Mouse (Mus musculus) hindbrain, embryonic 15.5 days (tissue): ENCODE data around the gene Defb22. TPM values are rescaled to one million over a fixed set of nuclear protein-coding genes. Genes with fewer than 3 reads are reported as not detected.

ENCODE experiments used
- ATAC-seq: fragments of 200-750 bp; cut with Nextera tagmentation; 2 replicates; pipeline ENCODE4 v1.8.0; 2017; ENCODE audit warnings: low read depth, moderate number of reproducible peaks, moderate TSS enrichment; ENCODE audit not compliant: low FRiP score
- H3K27ac ChIP-seq: fragments of 300-500 bp; sonication (generic); replicated peaks from 2 replicates; pipeline ENCODE4 v1.5.1; 2015; ENCODE audit warnings: mild to moderate bottlenecking, inconsistent platforms
- H3K27me3 ChIP-seq: fragments of 300-500 bp; sonication (generic); 2 replicates; pipeline ENCODE4 v1.6.1; 2015; ENCODE audit warnings: control low read depth, inconsistent platforms
- H3K36me3 ChIP-seq: fragments of 300-500 bp; sonication (generic); 2 replicates; pipeline ENCODE4 v1.6.1; 2015; ENCODE audit warnings: control low read depth, inconsistent platforms
- H3K4me1 ChIP-seq: fragments of 300-500 bp; sonication (generic); replicated peaks from 2 replicates; pipeline ENCODE4 v1.6.1; 2015; ENCODE audit warnings: control low read depth, inconsistent platforms
- H3K4me2 ChIP-seq: fragments of 300-500 bp; sonication (generic); 2 replicates; pipeline ENCODE4 v1.6.1; 2015; ENCODE audit warnings: moderate library complexity, mild to moderate bottlenecking, inconsistent platforms
- H3K4me3 ChIP-seq: fragments of 300-500 bp; sonication (generic); 2 replicates; pipeline ENCODE4 v1.5.1; 2015; ENCODE audit warnings: mild to moderate bottlenecking, inconsistent platforms
- H3K9ac ChIP-seq: fragments of 300-500 bp; sonication (generic); 2 replicates; pipeline ENCODE4 v1.6.1; 2015; ENCODE audit warnings: inconsistent platforms
- H3K9me3 ChIP-seq: fragments of 300-500 bp; sonication (generic); 2 replicates; pipeline ENCODE4 v1.6.1; 2016; ENCODE audit warnings: control low read depth, inconsistent platforms
- WGBS: fragments of 180-500 bp; shearing (Covaris S2); methylation state at CpG from one replicate; pipeline ENCODE4 v1.1.7; 2015; 5-methylcytosine and 5-hydroxymethylcytosine counted together
- polyA plus RNA-seq: library from polyadenylated mRNA; unstranded; fragments of >200 nt; fragmentation: Nextera tagmentation; extraction: Ambion mirVana; gene quantifications from 2 replicates; pipeline ENCODE4 v1.2.1, GENCODE M21; 2015

Defb22 gene
- polyA plus RNA-seq = not detected in 2 replicates

DNA sequence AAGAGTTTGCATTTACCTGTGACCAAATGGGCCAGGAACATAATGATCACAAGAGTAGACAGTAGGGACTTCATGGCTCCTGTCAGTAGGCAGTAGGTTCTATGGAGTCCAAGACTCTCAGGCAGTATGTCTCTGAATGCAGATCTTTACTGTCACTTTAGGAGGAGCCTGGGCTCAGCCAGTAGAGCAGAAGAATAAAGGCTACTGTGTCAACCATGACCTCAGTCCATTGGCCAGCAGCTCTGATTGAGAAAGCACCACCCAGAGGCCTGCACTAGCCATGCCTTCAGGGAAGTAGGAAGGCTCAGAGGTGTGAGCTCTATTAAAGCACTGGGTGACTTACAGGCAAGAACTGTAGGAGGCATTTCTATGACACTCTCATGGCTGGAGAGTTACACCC, at the start of gene Defb22:
TSS of gene Defb22 (minus strand) at position 101 of the 400 bp plus-strand sequence.
- H3K36me3 ChIP-seq = no peaks in the 10 kb centered on the region
- H3K9me3 ChIP-seq = no peaks in the 10 kb centered on the region
- no peaks in the 10 kb centered on the region for H3K4me1 ChIP-seq
- no peak for ATAC-seq
- H3K4me3 ChIP-seq = no peak within 1 kb of the TSS
- H3K9ac ChIP-seq = no peak within 1 kb of the TSS
- H3K4me2 ChIP-seq = no peak within 1 kb of the TSS
- no peaks in the 10 kb centered on the region for H3K27me3 ChIP-seq
- no peak within 1 kb of the TSS for H3K27ac ChIP-seq

DNA sequence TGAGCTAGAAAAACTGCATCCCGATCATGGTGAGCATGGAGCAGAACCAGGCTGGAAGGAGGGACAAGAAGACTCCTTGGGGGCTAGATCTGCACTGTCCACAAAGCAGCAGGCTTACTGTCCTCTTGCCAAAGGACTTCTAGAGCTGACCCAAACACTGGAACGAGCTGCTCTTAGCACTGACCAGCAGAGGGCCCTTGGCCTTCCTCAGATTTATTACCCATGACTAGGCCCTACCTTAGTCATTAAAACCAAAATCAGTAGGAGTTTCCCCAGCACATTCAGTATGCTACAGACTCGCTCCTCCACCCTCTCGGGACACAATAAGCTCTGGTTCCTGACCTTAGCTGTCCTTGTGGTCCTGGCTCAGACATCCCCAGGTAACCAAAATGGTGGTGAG, 28.0 kb upstream of the Defb22 start, which contains the start of gene Defb28:
TSS of gene Defb28 (plus strand) at position 275 of the 400 bp plus-strand sequence.
- 78% methylated on average over 4 of the region's 4 CpGs for WGBS
- H3K4me3 ChIP-seq = no peak within 1 kb of the TSS
- no peak within 1 kb of the TSS for H3K27ac ChIP-seq
- no peak for ATAC-seq
- no peaks in the 10 kb centered on the region for H3K27me3 ChIP-seq
- H3K4me2 ChIP-seq = no peak within 1 kb of the TSS
- H3K9me3 ChIP-seq = no peaks in the 10 kb centered on the region
- H3K36me3 ChIP-seq = no peaks in the 10 kb centered on the region
- H3K4me1 ChIP-seq = no peaks in the 10 kb centered on the region
- no peak within 1 kb of the TSS for H3K9ac ChIP-seq

DNA sequence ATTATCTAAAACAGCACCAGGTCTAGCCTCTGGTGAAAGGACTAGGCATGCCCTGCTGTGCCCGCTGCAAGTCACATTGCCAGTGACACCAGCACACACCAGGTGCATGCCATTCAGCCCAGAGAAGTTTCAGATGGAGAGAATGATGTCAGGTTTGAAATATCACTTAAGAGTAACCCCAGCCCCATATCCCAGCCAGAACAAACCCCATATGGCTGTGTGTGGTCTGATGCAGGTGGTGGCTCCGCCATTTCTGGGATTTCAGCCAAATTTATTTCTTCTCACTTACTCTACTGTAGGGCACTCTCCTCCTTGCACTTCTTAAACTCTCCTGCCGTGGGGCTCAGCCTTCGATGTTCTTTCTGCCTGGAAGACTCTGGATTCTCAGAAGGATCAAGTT, 26.1 kb upstream of the Defb22 start:
- WGBS = 68% methylated on average over 4 of the region's 4 CpGs
- Histone ChIP-seq H3K36me3 (no peaks in the 10 kb centered on the region), H3K27me3 (no peaks in the 10 kb centered on the region), H3K9ac (no peak overlapping the region), H3K4me2 (no peak overlapping the region), H3K4me3 (no peak overlapping the region), H3K27ac (no peak overlapping the region), H3K4me1 (no peaks in the 10 kb centered on the region), H3K9me3 (no peaks in the 10 kb centered on the region)
- no peak for ATAC-seq

DNA sequence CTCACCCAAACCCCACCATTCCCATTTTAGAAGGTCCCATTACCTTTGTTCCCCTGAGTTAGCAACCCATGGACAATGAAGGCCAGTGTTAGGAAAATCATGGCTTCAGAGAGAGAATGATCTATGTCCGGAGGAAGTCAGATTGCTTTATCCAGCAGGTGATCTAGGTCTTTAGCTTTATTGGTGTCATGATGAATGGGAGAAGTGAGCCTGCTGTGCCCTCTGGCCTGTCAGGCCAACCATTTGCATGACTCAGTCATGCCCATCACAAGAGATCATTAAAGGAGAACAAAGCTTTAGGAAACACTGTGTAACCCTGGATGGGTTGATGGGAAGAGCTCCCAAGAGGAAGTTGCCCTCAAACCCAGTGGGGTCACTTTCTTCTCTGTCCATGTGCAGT, 21.7 kb upstream of the Defb22 start, which contains the start of gene Defb26:
TSS of gene Defb26 (minus strand) at position 101 of the 400 bp plus-strand sequence.
- WGBS = 54% methylated on average over 1 of the region's 1 CpGs
- no peaks in the 10 kb centered on the region for H3K27me3 ChIP-seq
- H3K4me1 ChIP-seq = no peaks in the 10 kb centered on the region
- no peaks in the 10 kb centered on the region for H3K36me3 ChIP-seq
- H3K4me2 ChIP-seq = no peak within 1 kb of the TSS
- H3K9ac ChIP-seq = no peak within 1 kb of the TSS
- H3K4me3 ChIP-seq = no peak within 1 kb of the TSS
- no peak for ATAC-seq
- H3K9me3 ChIP-seq = no peaks in the 10 kb centered on the region
- H3K27ac ChIP-seq = no peak within 1 kb of the TSS

DNA sequence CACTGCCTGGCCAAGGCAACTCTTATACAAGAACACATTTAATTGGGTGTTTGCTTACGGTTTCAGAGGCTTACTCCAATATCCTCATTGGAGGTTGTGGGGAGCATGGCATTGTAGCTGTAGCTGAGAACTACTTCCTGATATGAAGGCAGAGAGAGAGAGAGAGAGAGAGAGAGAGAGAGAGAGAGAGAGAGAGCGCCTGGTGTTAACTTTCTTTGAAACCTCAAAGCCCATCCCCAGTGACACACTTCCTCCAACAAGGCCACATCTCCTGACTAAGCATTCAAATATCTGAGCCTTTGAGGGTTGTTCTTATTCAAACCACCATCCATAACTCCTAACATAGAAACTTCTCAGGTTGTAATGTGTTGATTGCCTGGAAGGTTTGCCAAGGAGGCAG, 14.0 kb upstream of the Defb22 start:
- H3K4me2 ChIP-seq = no peak overlapping the region
- no peaks in the 10 kb centered on the region for H3K4me1 ChIP-seq
- H3K27ac ChIP-seq = no peak overlapping the region
- H3K27me3 ChIP-seq = no peaks in the 10 kb centered on the region
- no peaks in the 10 kb centered on the region for H3K36me3 ChIP-seq
- WGBS = 85% methylated on average over 2 of the region's 2 CpGs
- ATAC-seq = no peak
- H3K9ac ChIP-seq = no peak overlapping the region
- H3K4me3 ChIP-seq = no peak overlapping the region
- no peaks in the 10 kb centered on the region for H3K9me3 ChIP-seq

DNA sequence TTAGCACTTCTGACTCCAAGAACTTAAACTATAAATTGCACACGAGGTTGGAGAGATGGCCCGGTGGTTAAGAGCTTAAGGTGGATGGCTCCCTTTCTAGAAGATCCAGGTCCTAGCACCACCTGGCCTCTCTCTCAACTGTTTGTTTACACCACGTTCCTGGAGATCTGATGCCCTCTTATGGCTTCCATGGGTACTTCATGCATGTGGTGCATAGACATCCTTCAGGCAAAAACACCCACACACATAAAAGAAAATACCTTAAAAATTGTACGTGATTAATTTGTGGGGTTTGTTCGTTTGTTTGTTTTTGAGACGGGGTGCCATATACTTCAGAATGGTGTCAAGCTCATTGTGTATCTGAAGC, 10.9 kb upstream of the Defb22 start:
- H3K4me3 ChIP-seq = no peak overlapping the region
- WGBS = 83% methylated on average over 6 of the region's 6 CpGs
- no peak overlapping the region for H3K9ac ChIP-seq
- H3K36me3 ChIP-seq = no peaks in the 10 kb centered on the region
- no peaks in the 10 kb centered on the region for H3K9me3 ChIP-seq
- H3K27me3 ChIP-seq = no peaks in the 10 kb centered on the region
- no peak overlapping the region for H3K27ac ChIP-seq
- no peaks in the 10 kb centered on the region for H3K4me1 ChIP-seq
- H3K4me2 ChIP-seq = no peak overlapping the region
- ATAC-seq = no peak

DNA sequence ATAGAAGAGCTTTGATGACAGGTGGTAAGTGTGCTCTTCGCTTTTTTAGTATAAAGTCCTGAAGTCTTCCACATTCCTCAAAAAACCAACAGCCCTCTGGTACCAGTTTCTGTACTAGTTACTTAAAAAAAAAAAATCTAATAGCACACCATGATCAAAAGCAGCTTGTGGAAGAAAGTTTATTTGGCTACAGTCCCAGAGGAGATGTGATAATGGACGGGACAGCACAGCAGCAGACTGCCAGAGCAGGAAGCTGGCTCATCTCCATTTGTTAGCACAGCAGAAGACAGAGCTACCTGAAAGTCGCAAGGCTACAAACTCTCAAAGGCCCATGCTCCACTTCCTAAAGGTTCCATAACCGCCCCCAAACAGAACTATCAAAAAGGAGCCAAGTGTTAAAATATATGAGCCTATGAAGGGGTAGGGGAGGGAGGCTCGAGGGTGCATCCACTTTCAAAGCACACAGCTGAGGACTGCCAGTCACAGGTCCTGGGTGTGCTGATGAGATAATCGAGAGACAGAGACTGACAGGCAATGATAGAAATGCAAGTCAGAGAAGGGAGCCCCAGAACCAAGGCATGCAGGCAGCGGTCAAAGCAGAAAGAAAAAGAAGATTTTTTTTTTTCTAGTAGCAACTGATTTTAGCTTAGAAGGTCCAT, 10.4 kb upstream of the Defb22 start:
- H3K4me3 ChIP-seq = no peak overlapping the region
- H3K4me2 ChIP-seq = no peak overlapping the region
- no peaks in the 10 kb centered on the region for H3K36me3 ChIP-seq
- no peak for ATAC-seq
- 79% methylated on average over 7 of the region's 7 CpGs for WGBS
- no peaks in the 10 kb centered on the region for H3K4me1 ChIP-seq
- H3K27me3 ChIP-seq = no peaks in the 10 kb centered on the region
- no peak overlapping the region for H3K27ac ChIP-seq
- no peaks in the 10 kb centered on the region for H3K9me3 ChIP-seq
- no peak overlapping the region for H3K9ac ChIP-seq

DNA sequence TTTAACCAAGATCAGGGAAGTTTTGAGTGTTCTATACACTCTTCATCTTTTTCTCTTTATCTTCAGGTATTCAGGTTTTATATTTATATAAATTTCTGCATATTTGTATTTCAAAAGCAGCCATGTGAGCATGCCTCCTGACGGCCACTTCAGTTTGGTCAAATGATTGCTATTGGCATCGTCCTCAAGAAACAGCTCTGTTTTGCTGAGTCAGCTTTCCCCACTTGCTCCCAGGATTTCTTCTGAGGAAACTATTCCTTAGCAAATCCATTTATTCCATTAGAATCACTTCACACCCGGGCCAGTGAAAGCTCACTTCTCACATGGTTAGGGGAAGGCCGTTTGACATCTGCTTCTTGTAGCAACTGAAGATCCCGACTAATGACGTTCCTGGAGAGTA, 8.1 kb upstream of the Defb22 start:
- Histone ChIP-seq H3K27me3 (no peaks in the 10 kb centered on the region), H3K9ac (no peak overlapping the region), H3K4me3 (no peak overlapping the region), H3K4me1 (no peaks in the 10 kb centered on the region), H3K4me2 (no peak overlapping the region), H3K9me3 (no peaks in the 10 kb centered on the region), H3K36me3 (no peaks in the 10 kb centered on the region), H3K27ac (no peak overlapping the region)
- 77% methylated on average over 6 of the region's 6 CpGs for WGBS
- ATAC-seq = no peak

DNA sequence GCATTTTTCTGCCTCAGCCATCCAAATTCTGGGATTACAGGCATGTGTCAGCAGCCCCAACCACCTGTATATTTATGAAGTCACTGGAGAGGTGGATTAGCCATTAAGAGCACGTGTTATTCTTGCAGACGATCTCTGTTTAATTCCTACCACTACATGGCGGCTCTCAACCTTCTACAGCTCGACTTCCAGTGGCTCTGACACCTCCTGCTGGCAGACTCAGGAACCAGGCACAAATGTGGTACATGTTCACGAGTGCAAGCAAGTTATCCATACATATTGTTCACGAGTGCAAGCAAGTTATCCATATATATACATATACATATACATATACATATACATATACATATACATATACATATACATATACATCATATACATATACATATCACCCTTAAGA, 3.2 kb upstream of the Defb22 start:
- Histone ChIP-seq H3K27ac (no peak overlapping the region), H3K9me3 (no peaks in the 10 kb centered on the region), H3K27me3 (no peaks in the 10 kb centered on the region), H3K4me2 (no peak overlapping the region), H3K36me3 (no peaks in the 10 kb centered on the region), H3K4me1 (no peaks in the 10 kb centered on the region), H3K4me3 (no peak overlapping the region), H3K9ac (no peak overlapping the region)
- ATAC-seq = no peak
- 72% methylated on average over 6 of the region's 6 CpGs for WGBS

DNA sequence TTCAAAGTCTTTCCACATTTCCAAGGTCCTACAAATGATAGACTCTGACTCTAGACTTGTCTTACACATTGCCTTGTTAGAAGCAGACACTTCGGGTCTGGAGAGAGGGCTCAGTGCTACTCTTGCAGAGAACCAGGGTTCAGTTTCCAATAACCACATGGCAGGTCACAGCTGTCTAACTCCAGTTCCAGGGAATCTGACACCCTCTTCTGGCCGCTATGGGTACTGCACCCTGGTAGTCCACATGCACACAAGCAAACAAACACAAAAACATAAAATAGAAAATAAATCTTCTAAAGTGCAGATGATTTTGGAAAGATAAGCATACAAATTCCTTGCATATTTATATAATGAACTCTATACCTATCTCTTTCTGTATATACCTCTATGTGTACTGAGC, 2.9 kb downstream of the Defb22 start:
- no peaks in the 10 kb centered on the region for H3K27me3 ChIP-seq
- no peak overlapping the region for H3K4me2 ChIP-seq
- no peak overlapping the region for H3K9ac ChIP-seq
- H3K27ac ChIP-seq = no peak overlapping the region
- WGBS = 85% methylated on average over 2 of the region's 2 CpGs
- no peak for ATAC-seq
- H3K4me1 ChIP-seq = no peaks in the 10 kb centered on the region
- no peaks in the 10 kb centered on the region for H3K36me3 ChIP-seq
- H3K9me3 ChIP-seq = no peaks in the 10 kb centered on the region
- no peak overlapping the region for H3K4me3 ChIP-seq

DNA sequence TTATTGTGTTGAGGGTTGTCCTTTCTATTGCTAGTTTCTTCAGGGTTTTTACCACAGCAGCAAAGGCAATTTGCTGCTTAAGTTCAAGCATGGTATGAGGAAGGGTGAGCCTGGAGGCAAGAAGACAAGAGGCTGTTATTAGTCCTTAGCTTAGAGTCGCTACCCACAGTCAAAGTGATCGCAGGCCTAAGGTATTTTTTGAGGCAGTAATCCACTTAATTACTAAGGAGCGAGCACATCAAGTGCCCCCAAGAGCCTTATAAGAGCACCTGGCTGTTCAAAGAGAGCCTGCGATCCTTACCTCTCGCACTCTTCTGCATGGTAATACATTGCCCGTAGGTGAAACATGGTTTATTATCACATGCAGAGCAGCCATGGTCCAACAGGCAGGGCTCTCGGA, 8.2 kb downstream of the Defb22 start:
- no peak overlapping the region for H3K9ac ChIP-seq
- no peaks in the 10 kb centered on the region for H3K27me3 ChIP-seq
- WGBS = 92% methylated on average over 7 of the region's 7 CpGs
- H3K4me3 ChIP-seq = no peak overlapping the region
- no peak overlapping the region for H3K4me2 ChIP-seq
- H3K36me3 ChIP-seq = no peaks in the 10 kb centered on the region
- no peak for ATAC-seq
- no peaks in the 10 kb centered on the region for H3K9me3 ChIP-seq
- no peaks in the 10 kb centered on the region for H3K4me1 ChIP-seq
- no peak overlapping the region for H3K27ac ChIP-seq

DNA sequence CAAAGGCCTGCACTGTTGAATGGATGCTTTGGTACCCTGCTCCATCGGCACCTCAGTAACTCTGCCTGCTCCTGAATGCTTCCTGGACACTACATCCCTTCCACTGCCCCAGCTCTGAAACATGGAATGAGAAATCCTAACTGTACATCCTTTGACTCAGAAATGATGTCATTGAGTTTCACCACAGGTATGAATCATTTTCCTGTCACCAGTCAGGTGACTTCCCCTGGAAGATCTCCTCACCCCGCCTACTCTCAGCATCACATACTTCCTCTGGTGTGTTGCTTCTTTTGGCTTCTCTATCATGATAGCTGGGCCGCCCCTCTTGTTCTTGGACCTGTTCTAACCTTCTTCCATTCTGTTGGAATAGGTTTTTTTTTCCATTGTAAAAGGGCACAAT, 9.1 kb downstream of the Defb22 start:
- H3K4me3 ChIP-seq = no peak overlapping the region
- H3K9ac ChIP-seq = no peak overlapping the region
- no peaks in the 10 kb centered on the region for H3K27me3 ChIP-seq
- no peak for ATAC-seq
- H3K36me3 ChIP-seq = no peaks in the 10 kb centered on the region
- no peaks in the 10 kb centered on the region for H3K9me3 ChIP-seq
- no peaks in the 10 kb centered on the region for H3K4me1 ChIP-seq
- no peak overlapping the region for H3K4me2 ChIP-seq
- no peak overlapping the region for H3K27ac ChIP-seq
- WGBS = 92% methylated on average over 3 of the region's 3 CpGs

DNA sequence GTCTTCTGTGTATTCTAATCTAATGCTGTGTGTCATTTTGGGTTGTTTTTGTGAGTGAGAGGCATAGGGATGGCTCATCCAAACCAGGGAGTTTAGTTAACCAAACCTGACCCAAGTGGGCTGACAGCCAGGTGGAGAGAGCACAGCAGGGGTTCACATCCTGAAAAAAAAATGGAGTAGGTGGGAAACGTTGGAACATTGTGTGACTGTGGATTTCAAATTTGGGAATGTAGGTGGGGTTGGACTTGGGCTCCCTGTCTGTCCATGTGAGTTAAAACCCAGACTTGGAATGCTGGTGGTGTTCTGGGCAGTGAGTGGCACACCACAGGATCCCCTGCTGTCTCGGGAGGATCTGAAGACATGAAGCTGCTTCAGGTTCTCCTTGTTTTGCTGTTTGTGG, 13.2 kb downstream of the Defb22 start, which contains the start of gene Defb20:
TSS of gene Defb20 (plus strand) at position 301 of the 400 bp plus-strand sequence.
- WGBS = 77% methylated on average over 2 of the region's 2 CpGs
- no peak within 1 kb of the TSS for H3K4me3 ChIP-seq

More for the DNA sequence above, 13.2 kb downstream of the Defb22 start, which contains the start of gene Defb20:
- H3K9ac ChIP-seq = no peak within 1 kb of the TSS
- no peaks in the 10 kb centered on the region for H3K9me3 ChIP-seq
- H3K27ac ChIP-seq = no peak within 1 kb of the TSS
- no peaks in the 10 kb centered on the region for H3K27me3 ChIP-seq
- no peaks in the 10 kb centered on the region for H3K36me3 ChIP-seq
- H3K4me2 ChIP-seq = no peak within 1 kb of the TSS
- ATAC-seq = no peak
- no peaks in the 10 kb centered on the region for H3K4me1 ChIP-seq
